ENCODE assay signal across 27 mouse cellular contexts in the genomic region with DNA sequence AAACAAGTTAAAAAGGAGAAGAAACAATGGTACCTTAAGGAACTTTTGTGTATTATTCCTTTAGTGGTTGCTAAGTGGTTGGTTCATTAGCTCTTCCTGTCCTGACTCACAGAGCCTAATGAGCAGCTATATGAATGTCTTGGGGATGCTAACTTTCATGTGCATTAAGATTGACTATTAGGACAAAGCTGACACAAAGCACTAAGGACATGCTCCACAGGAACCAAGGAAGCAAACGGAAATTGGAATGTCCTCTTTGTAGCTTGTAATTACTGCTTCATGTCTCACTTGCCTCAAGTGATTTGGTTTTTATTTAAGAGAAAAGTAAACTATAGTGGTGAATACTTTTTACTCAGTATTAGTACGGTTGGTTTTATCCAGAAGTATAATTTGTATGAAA.
"Had no signal": no experiment of that assay in that cellular context is flagged by ENCODE, and none has a peak within 500 bp of the region (broad histone marks: within the 10 kb centered on the region; RNA-seq: fewer than 3 reads in every experiment).

No protein-coding gene starts in this region.

- H3K27ac ChIP-seq: embryonic facial prominence, embryonic 10.5 days; embryonic facial prominence, embryonic 12.5 days; embryonic facial prominence, embryonic 13.5 days; embryonic facial prominence, embryonic 15.5 days; forebrain, embryonic 10.5 days; forebrain, embryonic 12.5 days; forebrain, embryonic 13.5 days; forebrain, embryonic 15.5 days; gastrocnemius, adult 2 months; heart, adult 2 months had no signal

- H3K9ac ChIP-seq: embryonic facial prominence, embryonic 12.5 days; embryonic facial prominence, embryonic 13.5 days; embryonic facial prominence, embryonic 15.5 days; forebrain, embryonic 12.5 days; forebrain, embryonic 13.5 days; forebrain, embryonic 15.5 days; forebrain, postnatal 0 days had no signal

- H3K27me3 ChIP-seq: embryonic facial prominence, embryonic 12.5 days; embryonic facial prominence, embryonic 13.5 days; embryonic facial prominence, embryonic 15.5 days; forebrain, embryonic 12.5 days; forebrain, embryonic 13.5 days; forebrain, embryonic 15.5 days had no signal

- ATAC-seq: forebrain, embryonic 13.5 days; forebrain, embryonic 14.5 days; forebrain, embryonic 15.5 days; forebrain, embryonic 16.5 days; forebrain, postnatal 0 days had no signal

- H3K36me3 ChIP-seq: embryonic facial prominence, embryonic 10.5 days; embryonic facial prominence, embryonic 12.5 days; embryonic facial prominence, embryonic 13.5 days; embryonic facial prominence, embryonic 15.5 days; forebrain, embryonic 10.5 days; forebrain, embryonic 12.5 days; forebrain, embryonic 15.5 days had no signal

- H3K4me3 ChIP-seq: embryonic facial prominence, embryonic 10.5 days; embryonic facial prominence, embryonic 12.5 days; embryonic facial prominence, embryonic 13.5 days; embryonic facial prominence, embryonic 15.5 days; erythroblast, embryonic 14.5 days; forebrain, embryonic 10.5 days; forebrain, embryonic 12.5 days; forebrain, embryonic 13.5 days; forebrain, embryonic 15.5 days; gastrocnemius, adult 2 months; heart, adult 2 months had no signal

- H3K4me1 ChIP-seq: embryonic facial prominence, embryonic 10.5 days; embryonic facial prominence, embryonic 12.5 days; embryonic facial prominence, embryonic 13.5 days; embryonic facial prominence, embryonic 15.5 days; forebrain, embryonic 12.5 days; forebrain, embryonic 13.5 days; forebrain, embryonic 15.5 days had no signal

- DNase-seq: cerebellum, adult 8-10 months; cerebellum, adult 9-10 months; cerebellum, adult 9-11 months; cerebellum, postnatal 10 days; cerebellum, postnatal 14 days; cerebellum, postnatal 25 days; embryo, embryonic 11 days; forebrain, postnatal 0 days; gastrocnemius, adult 2 months; gastrocnemius, postnatal 10 days; gastrocnemius, postnatal 14 days; gastrocnemius, postnatal 25 days; gastrocnemius, postnatal 36 days; heart, adult 11 months; heart, adult 18-20 months; heart, adult 2 months had no signal

- H3K4me2 ChIP-seq: embryonic facial prominence, embryonic 12.5 days; embryonic facial prominence, embryonic 13.5 days; embryonic facial prominence, embryonic 15.5 days; forebrain, embryonic 12.5 days; forebrain, embryonic 13.5 days; forebrain, embryonic 15.5 days had no signal

- H3K9me3 ChIP-seq: embryonic facial prominence, embryonic 10.5 days; embryonic facial prominence, embryonic 12.5 days; embryonic facial prominence, embryonic 13.5 days; embryonic facial prominence, embryonic 15.5 days; forebrain, embryonic 10.5 days; forebrain, embryonic 12.5 days; forebrain, embryonic 13.5 days; forebrain, embryonic 15.5 days had no signal
